Mouse (Mus musculus) mature B cell (primary cell): ENCODE measurements around the gene Sh3d19.

Experiments used
- in situ Hi-C: fragments of 300-500 bp; cut with MboI; formaldehyde crosslinking; loops from 2 replicates; pipeline ENCODE4 v1.14.3; 2019

Sh3d19 gene

DNA sequence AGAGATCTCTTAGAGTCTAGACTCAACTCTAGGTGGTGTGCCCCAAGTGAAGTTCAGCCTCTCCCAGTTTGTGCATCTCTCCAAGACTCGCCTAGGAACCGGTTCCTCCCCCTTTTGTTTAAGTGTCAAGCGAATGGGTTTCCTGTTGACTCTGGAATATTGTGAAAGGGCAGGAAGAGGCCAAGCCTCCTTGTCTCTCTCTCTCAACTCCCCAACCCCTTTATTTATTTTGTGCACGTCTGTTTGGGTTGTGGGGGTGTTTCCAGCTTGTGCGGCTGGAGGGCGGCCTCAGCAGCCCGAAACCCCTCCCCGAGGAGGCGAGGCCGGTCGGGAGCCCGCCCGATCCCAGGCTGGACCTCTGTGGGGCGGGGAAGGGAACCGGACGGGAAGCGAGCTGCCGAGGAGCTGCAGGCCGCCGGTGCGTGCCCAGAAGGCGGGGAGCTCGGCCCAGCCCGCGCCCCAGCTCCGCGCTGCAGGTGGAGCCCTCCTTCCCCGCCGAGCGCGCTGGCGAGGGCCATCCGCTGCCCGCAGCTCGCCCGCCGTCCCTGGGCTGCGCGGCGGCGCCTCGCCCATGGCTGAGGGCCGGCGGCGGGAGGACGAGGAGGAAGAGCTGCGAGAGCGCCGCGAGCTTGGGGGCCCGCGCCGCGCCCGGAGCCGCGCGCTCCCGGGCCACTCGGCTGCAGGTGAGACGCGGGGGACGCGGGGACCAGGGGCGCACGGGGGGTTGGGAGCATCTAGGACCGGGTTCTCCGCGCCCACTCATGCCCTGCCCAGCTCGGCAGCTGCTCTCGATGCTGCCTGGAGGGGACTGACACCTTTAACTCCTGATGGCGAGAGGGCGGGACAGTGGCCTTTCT is at the start of gene Sh3d19:
TSS of gene Sh3d19 (plus strand) at position 368 of the 857 bp plus-strand sequence.
- in situ Hi-C loops = no loop called here

DNA sequence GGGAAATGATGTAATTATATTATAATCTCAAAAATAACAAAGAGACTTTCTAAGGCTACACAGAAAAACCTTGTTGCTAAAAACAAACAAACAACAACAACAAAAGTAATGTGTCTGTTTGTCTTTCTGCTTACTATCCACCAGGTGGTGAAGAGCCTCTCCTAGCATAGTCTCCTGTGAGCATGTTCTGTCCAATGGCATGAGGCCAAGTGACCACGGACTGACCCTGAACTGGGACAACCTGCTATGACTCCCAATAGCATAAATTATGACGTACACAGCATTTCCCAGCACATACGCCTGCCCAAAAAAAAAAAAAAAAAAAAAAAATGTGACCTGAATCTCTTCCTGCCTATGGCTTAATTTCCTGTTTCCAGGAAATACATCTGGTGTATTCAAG is 48.6 kb upstream of the Sh3d19 start:
- in situ Hi-C loops = no loop called here

DNA sequence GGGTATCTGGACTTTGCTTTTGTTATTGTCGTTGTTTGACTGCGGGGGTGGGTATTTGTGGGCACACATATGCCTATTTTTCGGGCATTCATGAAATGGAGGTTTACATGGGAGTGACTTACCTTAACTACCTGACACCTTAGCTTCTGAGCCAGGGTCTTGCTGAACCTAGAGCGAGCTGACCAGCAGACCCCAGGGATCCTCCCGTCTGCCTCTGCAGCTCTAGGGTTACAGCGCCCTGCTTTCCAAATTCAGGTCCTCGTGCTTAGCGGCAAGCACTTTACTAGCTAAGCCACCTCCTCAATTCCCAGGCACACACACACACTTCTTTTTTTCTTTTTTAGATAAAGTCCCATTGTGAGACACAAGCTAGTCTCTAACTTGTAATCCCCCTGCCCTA is 47.6 kb upstream of the Sh3d19 start:
- in situ Hi-C loops = no loop called here

DNA sequence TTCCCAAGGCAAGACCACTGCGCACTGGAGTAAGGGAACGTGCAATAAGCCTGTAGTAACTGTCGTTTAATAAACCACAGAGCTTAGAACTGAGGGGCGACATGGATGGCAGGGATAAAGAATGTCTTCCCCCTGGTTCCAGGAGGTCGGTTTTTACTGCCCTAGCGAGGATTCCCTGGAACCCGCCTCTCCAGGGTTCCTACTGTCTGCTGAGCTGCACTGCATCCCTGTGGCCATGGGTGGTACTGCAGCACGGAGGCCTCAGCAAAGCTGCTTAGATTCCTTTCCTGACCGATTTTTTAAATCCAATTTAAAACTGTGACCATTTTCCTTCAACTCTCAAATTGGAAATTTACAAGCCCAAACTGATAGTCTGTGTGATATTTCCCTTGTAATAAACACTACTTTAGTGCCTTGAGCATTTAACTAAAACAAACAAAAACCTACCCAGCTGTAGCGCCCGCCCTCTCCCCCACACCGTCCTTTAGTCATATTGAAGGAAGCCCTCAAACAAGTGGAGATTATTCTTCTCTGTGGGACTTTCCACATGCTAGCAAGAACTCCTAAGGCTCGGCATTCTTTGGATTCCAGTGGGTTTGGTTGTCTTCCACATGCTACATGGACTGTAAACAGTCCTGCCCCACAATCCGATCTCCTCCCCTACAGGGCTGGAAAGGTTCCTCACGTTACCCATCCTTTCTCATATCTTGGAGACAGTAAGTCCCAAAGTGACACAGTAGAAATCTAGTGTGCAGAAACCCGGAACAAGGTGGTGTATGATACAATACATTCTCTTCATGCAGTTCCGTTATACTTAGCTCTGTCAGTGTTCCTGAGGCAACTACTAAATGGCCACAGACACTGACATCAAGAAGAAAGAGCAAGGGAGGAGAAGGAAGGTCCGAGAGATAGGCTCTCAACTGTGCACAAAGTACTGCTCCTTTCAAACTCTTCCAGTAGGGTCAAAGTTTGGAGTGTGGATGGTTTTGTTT is 46.7 kb upstream of the Sh3d19 start:
- in situ Hi-C loops = no loop called here

DNA sequence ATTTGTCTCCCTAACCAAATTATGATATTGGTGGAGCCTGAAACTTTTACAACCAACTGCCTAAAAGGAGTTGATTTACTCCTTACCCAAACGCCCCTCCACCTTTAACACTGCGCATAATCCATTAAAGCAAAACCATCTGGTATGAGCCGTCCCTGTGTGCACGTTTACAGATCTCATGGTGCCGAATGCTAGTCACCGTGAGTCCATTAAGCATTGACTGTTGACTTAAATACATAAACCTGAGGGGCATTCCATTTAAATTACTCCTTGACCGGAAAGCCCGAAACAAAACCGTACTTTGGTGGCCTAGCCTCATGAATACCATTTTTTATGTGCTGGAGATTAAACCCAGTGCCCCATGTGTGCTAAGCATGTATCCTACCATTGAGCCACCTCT is 43.6 kb upstream of the Sh3d19 start:
- in situ Hi-C loops = no loop called here

DNA sequence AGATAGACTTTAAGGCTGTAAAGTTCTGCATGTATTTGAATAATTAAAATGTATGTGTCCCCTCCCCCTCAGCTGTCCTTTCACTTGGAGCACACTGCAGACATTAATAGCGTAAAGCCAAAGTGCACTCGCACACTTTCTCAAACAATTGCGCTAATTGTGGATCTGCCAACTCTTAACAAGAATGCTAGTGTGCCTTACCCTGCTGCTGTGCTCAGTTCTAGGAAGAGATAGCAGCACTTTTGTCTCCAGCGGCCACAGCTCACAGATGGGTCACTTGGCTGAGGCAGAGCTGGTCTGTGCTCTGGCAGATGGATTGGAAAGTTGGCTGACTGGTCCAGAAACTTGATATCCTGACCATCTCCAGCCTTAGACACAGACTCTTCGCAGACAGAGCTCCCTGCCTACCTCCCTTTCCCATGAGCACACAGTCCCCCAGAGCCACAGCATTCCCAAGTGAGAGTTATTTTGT is 42.7 kb upstream of the Sh3d19 start:
- in situ Hi-C loops = no loop called here

DNA sequence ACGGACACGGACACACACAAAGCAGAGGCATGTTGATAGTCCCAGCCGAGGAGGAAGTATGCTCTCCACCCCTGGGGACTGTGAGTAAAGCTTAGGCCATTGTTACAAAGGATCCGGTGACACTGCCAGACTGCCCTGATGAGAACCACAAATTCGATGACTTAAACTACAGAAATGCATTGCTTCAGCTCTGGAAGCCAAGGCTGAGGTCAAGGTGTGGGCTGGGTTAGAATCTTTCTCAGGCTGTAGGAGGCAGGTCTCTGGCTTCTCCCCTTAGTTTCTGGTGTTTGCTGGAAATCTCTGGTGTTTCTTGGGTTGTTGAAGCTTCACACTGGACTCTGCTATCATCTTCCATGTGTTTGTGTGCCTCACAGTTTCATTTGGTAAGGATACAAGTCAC is 41.2 kb upstream of the Sh3d19 start:
- in situ Hi-C loops = no loop called here

DNA sequence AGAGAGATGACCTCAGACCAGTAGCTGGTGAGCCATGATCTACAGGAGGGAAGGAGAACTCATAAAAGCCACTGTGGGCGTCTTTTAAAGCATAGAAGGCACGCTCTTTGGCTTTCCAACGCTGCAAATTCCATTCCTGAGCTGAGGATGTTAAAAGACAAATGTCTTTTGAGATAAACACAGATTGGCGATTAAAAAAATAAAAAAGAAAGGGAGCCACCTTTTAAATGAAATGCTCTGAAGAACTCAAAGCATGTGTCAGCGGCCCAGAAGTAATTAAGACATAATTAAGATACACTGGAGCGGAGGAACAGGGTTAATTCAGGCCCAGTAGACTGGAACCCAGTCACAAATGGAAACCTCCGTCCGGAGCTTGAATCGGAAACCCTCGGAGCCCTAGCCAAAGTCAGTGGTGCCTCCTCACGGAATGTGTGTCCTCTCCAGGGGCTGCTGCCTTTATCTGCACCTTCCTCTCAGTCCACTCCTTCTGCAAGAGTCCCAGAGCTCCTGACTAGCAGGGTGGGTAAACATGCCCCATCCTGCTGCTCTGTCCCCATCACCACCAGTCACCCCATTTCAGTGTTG is 40.1 kb upstream of the Sh3d19 start:
- in situ Hi-C loops = no loop called here

DNA sequence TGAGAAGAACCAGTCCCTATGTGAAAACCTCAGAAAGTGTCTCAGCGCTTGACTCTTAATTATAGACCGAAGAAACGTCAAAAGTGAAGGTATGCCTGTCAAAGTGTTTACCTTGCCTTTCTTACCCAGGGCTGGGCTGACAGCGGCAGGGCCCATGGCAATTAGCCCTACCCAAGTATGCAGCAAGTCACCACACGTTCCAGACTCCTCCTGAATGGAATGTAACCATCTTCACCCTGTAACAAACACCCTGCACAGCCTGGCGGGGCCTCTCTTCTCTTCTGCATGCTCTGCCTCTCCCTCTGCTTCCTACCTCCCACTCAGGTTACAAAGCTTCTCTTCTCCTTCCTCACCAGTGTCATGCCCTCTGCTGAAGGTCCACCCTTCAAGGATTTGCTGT is 39.0 kb upstream of the Sh3d19 start:
- in situ Hi-C loops = no loop called here

DNA sequence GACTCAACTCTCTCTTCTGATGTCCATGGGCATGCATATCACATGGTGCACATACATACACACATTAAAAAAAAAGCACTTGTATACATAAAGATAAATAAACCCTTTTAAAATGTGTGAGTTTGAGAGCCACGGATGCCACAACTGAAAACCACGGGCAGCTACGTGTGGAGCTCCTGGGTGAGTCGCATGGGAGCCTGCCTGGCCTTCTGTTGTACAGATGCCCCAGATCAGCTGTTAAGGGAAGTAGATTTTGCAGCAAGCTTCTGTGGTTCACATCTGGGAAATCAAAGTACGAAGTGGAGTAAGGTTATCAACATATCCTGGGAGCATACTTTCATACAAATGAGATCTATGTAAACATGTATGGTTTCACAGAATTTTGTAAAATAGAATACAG is 37.3 kb upstream of the Sh3d19 start:
- in situ Hi-C loops = no loop called here

DNA sequence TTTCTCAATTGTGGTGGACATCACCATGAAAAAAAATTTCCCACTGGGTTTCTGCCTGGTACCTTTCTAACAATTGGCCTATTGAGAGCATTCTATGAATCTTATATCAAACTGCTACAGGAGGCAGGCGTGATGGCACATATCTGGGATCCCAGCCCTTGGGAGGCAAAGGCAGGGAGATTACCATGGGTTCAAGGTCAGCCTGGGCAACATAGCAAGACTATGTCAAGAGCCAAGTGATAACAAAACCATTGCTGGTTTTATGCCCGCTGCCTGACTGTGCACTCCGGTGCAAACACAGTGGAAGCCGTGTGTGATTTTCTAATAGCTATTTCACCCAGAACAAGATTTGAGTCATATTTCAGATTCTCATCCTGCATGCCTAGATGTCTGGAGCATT is 20.0 kb upstream of the Sh3d19 start:
- in situ Hi-C loops = no loop called here

DNA sequence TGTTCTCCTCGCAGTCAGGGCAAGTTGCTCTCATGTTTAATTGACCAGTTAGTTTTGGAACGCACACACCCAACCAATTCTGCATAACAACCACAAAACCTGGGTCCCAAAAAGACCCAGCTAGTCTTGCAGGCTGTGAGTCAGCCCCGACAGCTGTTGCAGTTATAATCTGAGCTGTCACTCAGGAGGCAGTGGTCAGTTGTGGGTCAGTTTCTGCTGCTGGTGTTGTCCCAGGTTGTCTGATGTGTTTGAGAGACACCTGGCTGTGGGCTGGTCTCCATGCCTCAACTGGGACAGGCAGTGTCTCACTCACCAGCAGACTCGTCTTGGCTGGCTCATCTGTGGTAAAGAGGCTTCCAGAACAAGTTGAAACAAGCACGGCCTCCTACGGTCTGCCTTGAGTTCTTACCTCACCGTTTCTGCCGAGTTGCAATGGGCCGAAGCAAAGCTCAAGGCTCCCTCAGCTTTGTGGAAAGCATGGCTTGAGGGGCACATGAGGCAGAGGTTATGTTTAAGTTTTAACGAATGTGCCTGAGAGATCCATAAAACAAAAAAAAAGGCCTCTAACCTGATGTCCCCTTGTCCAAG is 18.1 kb upstream of the Sh3d19 start:
- in situ Hi-C loops = no loop called here

DNA sequence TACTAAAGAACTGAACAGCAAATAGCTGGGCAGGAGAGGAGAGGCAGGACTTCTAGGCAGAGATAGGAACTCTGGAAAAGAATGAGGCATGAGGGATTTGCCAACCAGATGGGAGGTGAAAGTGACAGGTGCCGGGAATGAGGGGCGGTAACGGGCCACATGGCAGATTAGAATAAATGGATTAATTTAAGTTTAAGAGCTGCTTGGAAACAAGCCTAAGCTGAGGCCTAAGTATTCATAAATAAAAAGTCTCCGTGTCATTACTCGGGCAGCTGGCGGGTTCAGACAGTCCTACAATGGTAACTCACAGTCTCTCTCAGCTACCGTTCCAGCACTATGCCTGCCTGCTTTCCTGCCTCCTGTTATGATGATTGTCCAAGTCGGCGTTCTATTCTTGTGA is 15.6 kb upstream of the Sh3d19 start:
- in situ Hi-C loops = no loop called here

DNA sequence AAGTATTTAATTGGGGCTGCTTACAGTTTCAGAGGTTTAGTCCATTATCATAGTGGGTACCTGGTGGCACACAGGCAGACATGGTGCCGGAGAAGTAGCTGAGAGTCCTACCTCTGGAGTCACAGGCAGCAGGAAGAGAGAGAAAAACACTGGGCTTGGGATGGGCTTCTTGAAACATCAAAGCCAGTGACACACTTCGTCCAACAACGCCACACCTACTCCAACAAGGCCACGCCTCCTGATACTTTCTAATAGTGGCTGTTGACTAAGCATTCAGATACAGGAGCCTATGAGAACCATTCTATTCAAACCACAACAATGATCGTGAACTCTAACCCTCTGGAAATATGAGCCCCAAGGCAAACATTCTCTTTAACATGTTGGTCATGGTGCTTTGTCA is 15.2 kb upstream of the Sh3d19 start:
- in situ Hi-C loops = no loop called here

DNA sequence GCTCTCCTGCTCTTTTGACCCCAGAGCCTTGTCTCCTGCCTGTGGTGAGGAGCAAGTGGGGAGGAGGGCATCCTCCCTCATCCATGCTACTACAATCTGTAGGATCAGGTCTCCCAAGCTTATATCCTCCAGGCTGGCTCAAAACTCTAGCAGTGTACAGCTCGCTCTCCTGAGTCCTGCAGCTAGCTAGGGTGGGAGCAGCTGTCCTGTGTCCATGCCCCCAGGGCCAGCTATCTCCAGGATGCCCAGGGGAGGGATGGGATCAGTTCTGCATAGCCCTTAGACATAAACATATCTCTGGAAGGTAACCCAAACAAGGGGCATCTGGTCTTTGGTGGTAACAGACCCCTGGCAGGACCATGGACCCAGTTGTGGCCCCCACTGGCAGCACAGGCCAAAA is 11.2 kb upstream of the Sh3d19 start:
- in situ Hi-C loops = no loop called here

DNA sequence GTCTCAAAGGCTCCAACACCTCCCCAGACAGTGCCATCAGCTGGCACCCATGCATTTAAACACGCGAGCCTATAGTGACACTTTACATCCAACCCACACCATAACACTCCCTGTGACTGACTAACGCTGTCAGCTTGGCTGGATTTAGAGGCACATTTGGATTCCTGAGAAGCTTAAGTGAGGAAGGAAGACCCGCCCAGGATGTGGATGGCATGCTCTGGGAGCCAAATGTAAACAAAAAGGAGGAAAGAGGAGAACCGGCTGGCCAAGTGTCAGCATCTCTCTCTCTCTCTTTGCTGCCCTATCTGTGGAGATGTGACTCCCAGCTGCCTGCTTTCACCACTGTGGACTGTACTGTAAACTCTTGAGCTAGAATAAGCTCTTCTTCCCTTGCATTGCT is 9.8 kb upstream of the Sh3d19 start:
- in situ Hi-C loops = no loop called here

DNA sequence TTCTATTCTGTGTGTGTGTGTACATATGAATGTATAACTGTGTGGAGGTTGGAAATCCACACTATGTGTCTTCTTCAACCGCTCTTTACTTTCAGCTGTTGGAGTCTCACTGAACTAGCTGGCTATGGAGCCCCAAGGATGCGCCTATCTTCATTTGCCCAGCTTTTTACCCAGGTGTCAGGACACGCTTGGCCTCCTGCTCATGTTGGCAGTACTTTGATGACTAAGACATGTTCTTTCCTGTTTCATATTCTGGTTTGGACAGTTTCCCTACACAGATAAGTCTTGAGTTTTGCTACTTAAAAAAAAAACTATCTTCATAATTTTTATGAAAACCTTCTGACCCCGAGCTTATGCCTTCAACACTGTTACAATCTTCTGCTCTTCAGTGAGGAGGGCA is 5.4 kb upstream of the Sh3d19 start:
- in situ Hi-C loops = no loop called here

DNA sequence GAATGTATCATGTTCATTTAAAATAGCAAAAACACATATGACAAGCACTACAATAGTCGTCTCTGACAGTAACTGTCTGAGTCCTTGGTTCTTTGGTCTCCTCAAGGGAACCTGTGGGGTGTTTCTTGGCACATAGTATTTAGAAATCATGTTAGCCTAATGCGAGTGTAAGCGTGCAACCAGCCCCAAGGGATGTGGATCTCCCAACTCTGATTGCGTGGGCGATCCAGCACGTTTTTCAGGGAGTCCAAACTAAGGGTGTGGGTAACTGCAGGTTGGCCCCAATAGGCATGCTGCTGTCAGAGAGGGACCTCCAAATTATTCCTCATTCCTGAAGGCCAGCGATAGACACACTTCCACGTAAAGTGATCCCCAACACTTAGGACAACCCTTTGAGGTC is 1.9 kb upstream of the Sh3d19 start:
- in situ Hi-C loops = no loop called here

DNA sequence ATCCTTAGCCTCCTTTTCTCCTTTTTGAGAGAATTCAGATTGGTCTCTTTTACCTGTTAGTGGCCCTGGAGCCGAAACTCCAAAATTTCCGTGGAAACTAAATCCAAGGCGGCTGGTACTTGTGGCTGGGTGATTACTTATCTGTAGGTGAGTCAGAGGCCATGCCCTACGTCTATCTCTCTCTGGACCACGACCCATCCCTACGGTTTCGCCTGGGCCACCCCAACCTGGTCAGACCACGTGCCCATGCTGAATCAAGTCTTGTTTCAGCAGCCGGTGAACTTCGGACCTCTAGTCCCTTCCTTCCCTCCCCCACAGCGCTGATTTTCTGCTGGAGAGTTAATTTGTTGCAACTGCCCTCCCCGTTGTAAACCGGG is 678 bp downstream of the Sh3d19 start:
- in situ Hi-C loops = no loop called here

DNA sequence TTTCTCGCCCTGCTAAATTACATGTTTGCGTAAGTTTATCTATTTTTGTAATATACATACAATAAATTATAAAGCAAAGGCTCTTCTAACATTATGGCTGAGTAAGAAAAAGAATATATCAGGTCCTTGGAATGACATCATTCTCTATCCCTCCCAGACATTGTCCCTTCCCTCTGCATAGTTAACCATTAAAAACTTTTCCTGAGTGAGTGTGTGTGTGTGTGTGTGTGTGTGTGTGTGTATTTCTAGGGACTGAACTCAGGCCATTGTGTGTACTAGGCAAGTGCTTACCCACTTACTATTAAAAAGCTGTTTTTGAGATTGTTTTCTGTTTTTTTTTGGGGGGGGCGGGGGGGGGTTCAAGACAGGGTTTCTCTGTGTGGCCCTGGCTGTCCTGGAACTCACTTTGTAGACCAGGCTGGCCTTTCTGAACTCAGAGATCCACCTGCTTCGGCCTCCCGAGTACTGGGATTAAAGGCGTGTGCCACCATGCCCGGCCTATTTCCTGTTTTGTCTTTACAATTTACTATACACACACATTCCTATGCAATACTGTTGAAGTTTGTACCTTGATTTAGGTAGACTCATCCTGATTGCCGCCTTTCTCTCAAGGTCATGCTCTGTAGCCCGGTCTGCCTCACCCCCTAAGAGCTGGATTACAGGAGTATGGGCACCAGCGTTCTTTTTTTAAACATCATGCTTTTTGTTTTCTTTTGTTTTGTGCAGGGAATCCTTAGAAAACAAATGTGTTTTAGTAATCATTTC is 2.6 kb downstream of the Sh3d19 start:
- in situ Hi-C loops = no loop called here

DNA sequence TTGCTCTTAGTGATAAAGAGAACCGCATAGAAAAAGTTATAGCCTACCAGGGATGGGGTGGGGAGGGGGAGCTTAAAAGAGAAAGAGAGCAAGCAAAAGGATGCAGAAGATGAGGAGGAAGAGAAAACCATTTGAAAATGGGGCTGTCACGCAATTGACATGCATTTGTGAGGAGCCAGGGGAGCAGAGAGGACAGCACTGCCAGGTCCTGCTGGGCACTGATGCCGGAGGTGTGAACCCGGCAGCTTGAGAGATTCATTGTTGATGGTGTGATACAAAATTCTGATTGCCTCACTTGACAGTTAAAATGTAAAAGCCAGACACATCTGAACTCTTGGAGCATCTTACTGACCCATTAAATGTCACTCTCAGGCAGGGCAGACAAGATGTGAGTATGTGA is 3.5 kb downstream of the Sh3d19 start:
- in situ Hi-C loops = no loop called here
